Mouse (Mus musculus) heart, postnatal 0 days (tissue): ENCODE results near the gene Fam72a. TPM values are rescaled to one million over a fixed set of nuclear protein-coding genes. Genes with fewer than 3 reads are reported as not detected.

ENCODE experiments used
- ATAC-seq: fragments of 200-750 bp; cut with Nextera tagmentation; 2 replicates; pipeline ENCODE4 v1.8.0; 2017; ENCODE audit warnings: low read depth, moderate number of reproducible peaks, moderate library complexity; ENCODE audit not compliant: insufficient read depth
- DNase-seq: peaks from one replicate; pipeline ENCODE4 v3.0.0-alpha.2; 2016; ENCODE audit warnings: low spot score
- H3K27ac ChIP-seq: fragments of 300-500 bp; sonication (generic); 2 replicates; pipeline ENCODE4 v1.5.1; 2014; ENCODE audit warnings: low read depth, mild to moderate bottlenecking
- H3K27me3 ChIP-seq: fragments of 300-500 bp; sonication (generic); 2 replicates; pipeline ENCODE4 v1.6.1; 2014; ENCODE audit warnings: low read length, mixed read lengths; ENCODE audit not compliant: control insufficient read depth, insufficient read depth
- H3K36me3 ChIP-seq: fragments of 300-500 bp; sonication (generic); replicated peaks from 2 replicates; pipeline ENCODE4 v1.6.1; 2014; ENCODE audit warnings: low read length, mixed read lengths; ENCODE audit not compliant: control insufficient read depth, insufficient read depth
- H3K4me1 ChIP-seq: fragments of 300-500 bp; sonication (generic); 2 replicates; pipeline ENCODE4 v1.6.1; 2014; ENCODE audit warnings: antibody characterized with exemption; ENCODE audit not compliant: control insufficient read depth, insufficient read depth
- H3K4me2 ChIP-seq: fragments of 300-500 bp; sonication (generic); 2 replicates; pipeline ENCODE4 v1.6.1; 2014; ENCODE audit warnings: low read depth, mild to moderate bottlenecking, low read length, moderate library complexity
- H3K4me3 ChIP-seq: fragments of 300-500 bp; sonication (generic); 2 replicates; pipeline ENCODE4 v1.5.1; 2014; ENCODE audit warnings: low read depth, low read length
- H3K9ac ChIP-seq: fragments of 300-500 bp; sonication (generic); replicated peaks from 2 replicates; pipeline ENCODE4 v1.6.1; 2014; ENCODE audit warnings: low read depth, low read length, mixed read lengths
- H3K9me3 ChIP-seq: fragments of 300-500 bp; sonication (generic); replicated peaks from 2 replicates; pipeline ENCODE4 v1.6.1; 2016; ENCODE audit warnings: low read length; ENCODE audit not compliant: control insufficient read depth
- CTCF ChIP-seq: IDR thresholded peaks from 2 replicates; pipeline ENCODE4 v1.5.1; 2016; ENCODE audit warnings: antibody characterized with exemption, control low read depth, low read depth
- EP300 ChIP-seq: IDR thresholded peaks from 2 replicates; pipeline ENCODE4 v1.6.1; 2016; ENCODE audit warnings: antibody characterized with exemption, low read depth
- WGBS: fragments of 180-500 bp; shearing (Covaris S2); extraction: QIAGEN DNeasy Blood & Tissue Kit; methylation state at CpG from one replicate; pipeline ENCODE4 v1.1.7; 2014; 5-methylcytosine and 5-hydroxymethylcytosine counted together
- polyA plus RNA-seq: library from polyadenylated mRNA; unstranded; fragments of >200 nt; fragmentation: Nextera tagmentation; extraction: Ambion mirVana; gene quantifications from 2 replicates; pipeline ENCODE4 v1.2.1, GENCODE M21; 2015
- total RNA-seq: library from RNA; depleted of rRNA; stranded (reverse); fragments of >200 nt; gene quantifications from 2 replicates; pipeline ENCODE4 v1.2.3, GENCODE M21; 2014; ENCODE audit warnings: low replicate concordance

The Fam72a gene
- total and polyA plus RNA-seq, 2 experiments from 2014 or later, result 1.1 TPM; not detected in 1

GRCm38 (mm10) chr1:131525101-131525585 lies 2.6 kb upstream of the Fam72a start:
- under 1% methylated on average over 26 of the region's 26 CpGs for WGBS
- TF ChIP-seq CTCF (no peak), EP300 (no peak)

GRCm38 (mm10) chr1:131525586-131526271 lies 2.0 kb upstream of the Fam72a start:
- Histone ChIP-seq H3K36me3 (no peaks in the 10 kb centered on the region), H3K27me3 (no peaks in the 10 kb centered on the region), H3K4me2 (peak overlapping the region; percentile 99), H3K9ac (peak overlapping the region; percentile 78), H3K4me3 (peak overlapping the region; percentile 82), H3K27ac (peak overlapping the region; percentile 96), H3K9me3 (no peaks in the 10 kb centered on the region), H3K4me1 (peaks cover 51% of the 10 kb centered on the region)
- 2% methylated on average over 40 of the region's 41 CpGs for WGBS
- TF ChIP-seq CTCF, result no peak
- no peak for TF ChIP-seq EP300
- DNase-seq (peak; percentile 41), ATAC-seq (no peak)

More at GRCm38 (mm10) chr1:131525101-131525585, 2.6 kb upstream of the Fam72a start:
- H3K4me1 ChIP-seq, result peaks cover 52% of the 10 kb centered on the region
- no peaks in the 10 kb centered on the region for H3K27me3 ChIP-seq
- peak overlapping the region; percentile 99 for H3K4me2 ChIP-seq
- ATAC-seq (no peak), DNase-seq (peak; percentile 54)
- peak overlapping the region; percentile 96 for H3K27ac ChIP-seq
- H3K9me3 ChIP-seq, result no peaks in the 10 kb centered on the region
- peak overlapping the region; percentile 78 for H3K9ac ChIP-seq
- H3K36me3 ChIP-seq, result no peaks in the 10 kb centered on the region
- H3K4me3 ChIP-seq, result peak overlapping the region; percentile 82

GRCm38 (mm10) chr1:131526371-131527270 lies 1.1 kb upstream of the Fam72a start:
- DNase-seq, result peak; percentile 77
- ATAC-seq, result peak; percentile 27
- Histone ChIP-seq H3K27ac (peak overlapping the region; percentile 96), H3K27me3 (no peaks in the 10 kb centered on the region), H3K9ac (peak overlapping the region; percentile 78), H3K4me2 (peak overlapping the region; percentile 99), H3K36me3 (no peaks in the 10 kb centered on the region), H3K4me1 (peaks cover 43% of the 10 kb centered on the region), H3K4me3 (peak overlapping the region; percentile 82), H3K9me3 (no peaks in the 10 kb centered on the region)
- TF ChIP-seq CTCF (peak; percentile 35), EP300 (no peak)
- under 1% methylated on average over 78 of the region's 81 CpGs for WGBS

- Histone ChIP-seq H3K36me3 (no peaks in the 10 kb centered on the region), H3K4me1 (peaks cover 33% of the 10 kb centered on the region)
Measured at GRCm38 (mm10) chr1:131528081-131528507, 391 bp downstream of the Fam72a start.

GRCm38 (mm10) chr1:131528561-131529166 lies 961 bp downstream of the Fam72a start:
- peak overlapping the region; percentile 58 for H3K9ac ChIP-seq
- DNase-seq, result no peak
- no peaks in the 10 kb centered on the region for H3K27me3 ChIP-seq
- H3K4me3 ChIP-seq, result peak overlapping the region; percentile 72
- peak overlapping the region; percentile 85 for H3K4me2 ChIP-seq
- H3K27ac ChIP-seq, result peak overlapping the region; percentile 77
- no peaks in the 10 kb centered on the region for H3K36me3 ChIP-seq
- no peaks in the 10 kb centered on the region for H3K9me3 ChIP-seq
- no peak for TF ChIP-seq CTCF
- TF ChIP-seq EP300, result no peak
- ATAC-seq, result no peak
- peaks cover 27% of the 10 kb centered on the region for H3K4me1 ChIP-seq
- under 1% methylated on average over 9 of the region's 9 CpGs for WGBS

More at GRCm38 (mm10) chr1:131528081-131528507, 391 bp downstream of the Fam72a start:
- H3K27ac ChIP-seq, result peak overlapping the region; percentile 77
- no peaks in the 10 kb centered on the region for H3K9me3 ChIP-seq
- H3K27me3 ChIP-seq, result no peaks in the 10 kb centered on the region
- no peak for TF ChIP-seq CTCF
- peak overlapping the region; percentile 72 for H3K4me3 ChIP-seq
- DNase-seq (peak; percentile 59), ATAC-seq (no peak)
- H3K4me2 ChIP-seq, result peak overlapping the region; percentile 85
- peak overlapping the region; percentile 58 for H3K9ac ChIP-seq
- WGBS, result under 1% methylated on average over 34 of the region's 34 CpGs
